Mouse (Mus musculus): ENCODE data around the gene Fkbp11.

The Fkbp11 gene

DNA sequence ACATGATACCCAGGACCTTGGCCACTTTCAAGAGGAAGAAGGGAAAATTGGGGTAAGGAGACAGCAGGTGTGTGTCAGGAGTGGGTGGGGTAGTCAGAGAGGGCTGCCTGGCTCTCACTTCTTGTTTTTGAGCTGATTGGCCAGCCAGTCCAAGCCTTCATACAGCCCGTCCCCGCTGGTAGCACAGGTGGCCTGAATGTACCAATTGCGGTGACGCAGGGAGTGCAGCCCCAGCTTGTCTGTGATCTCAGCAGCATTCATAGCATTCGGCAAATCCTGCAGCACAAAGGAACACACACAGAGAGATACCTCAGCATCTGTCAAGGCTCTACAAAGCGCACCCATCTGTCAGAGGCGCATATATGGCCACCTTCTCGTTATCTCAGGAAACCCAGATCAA lies 12.2 kb upstream of the Fkbp11 start:
- no peak for DNase-seq (ENCODE audit: low read depth, low spot score)

DNA sequence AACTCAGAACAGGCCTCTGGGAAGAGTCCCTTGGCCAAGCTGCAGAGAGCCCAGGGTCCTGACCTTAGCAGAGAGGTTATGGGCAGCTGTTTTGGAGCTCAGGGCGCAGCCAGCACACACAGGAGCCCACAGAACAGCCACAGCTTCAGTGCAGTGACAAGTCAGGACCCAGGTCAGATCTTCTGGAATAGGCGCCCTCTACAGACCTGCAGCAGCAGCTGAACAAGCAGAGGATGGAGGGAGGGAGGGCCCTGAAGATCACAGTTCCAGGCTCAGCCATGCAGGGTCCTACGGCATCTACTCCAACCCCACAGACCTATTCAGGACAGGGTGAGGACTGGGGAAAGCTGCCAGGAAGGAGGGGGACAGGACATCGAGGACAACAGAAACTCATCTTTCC lies 10.8 kb upstream of the Fkbp11 start:
- DNase-seq (ENCODE audit: low read depth, low spot score), result peak; percentile 43

DNA sequence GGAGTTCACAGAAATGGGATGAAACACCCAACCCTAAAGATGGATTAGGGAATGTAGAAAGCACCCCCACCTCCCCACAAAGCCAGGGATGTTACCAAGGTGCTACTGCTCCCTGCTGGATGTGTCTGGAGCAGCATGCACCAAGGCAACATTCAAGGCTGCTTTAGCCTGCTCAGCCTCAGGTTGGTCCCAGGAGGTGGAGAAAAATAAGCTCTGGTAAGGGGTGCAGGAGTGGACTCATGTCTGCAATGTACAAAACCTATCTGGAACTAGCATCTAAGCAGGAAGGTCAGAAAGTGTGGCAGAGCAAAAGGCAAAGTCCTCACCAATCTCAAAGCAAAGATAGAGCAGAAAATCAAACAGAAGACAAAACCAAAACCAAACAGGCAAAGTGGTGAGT lies 9.9 kb upstream of the Fkbp11 start:
- peak; percentile 58 for DNase-seq (ENCODE audit: low read depth, low spot score)

DNA sequence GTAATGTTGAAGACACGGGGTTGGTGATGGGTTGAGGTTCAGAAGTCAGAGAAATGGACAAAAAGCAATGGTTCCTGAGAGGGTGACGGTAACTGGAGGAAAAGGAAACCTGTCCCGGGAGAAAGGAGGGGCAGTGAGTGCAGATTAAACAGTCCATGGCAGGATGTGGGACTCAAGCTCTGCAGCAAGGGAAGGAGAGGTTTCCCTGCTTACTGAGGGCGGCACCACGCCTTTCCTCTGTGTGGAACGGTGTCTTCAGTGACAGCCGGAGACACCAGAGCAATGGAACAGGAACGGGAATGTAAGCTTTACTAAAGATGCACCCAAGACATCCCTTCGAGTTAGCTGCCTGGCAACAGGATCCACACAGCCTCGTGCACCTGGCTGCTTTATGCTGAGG lies 8.5 kb upstream of the Fkbp11 start:
- no peak for DNase-seq (ENCODE audit: low read depth, low spot score)

DNA sequence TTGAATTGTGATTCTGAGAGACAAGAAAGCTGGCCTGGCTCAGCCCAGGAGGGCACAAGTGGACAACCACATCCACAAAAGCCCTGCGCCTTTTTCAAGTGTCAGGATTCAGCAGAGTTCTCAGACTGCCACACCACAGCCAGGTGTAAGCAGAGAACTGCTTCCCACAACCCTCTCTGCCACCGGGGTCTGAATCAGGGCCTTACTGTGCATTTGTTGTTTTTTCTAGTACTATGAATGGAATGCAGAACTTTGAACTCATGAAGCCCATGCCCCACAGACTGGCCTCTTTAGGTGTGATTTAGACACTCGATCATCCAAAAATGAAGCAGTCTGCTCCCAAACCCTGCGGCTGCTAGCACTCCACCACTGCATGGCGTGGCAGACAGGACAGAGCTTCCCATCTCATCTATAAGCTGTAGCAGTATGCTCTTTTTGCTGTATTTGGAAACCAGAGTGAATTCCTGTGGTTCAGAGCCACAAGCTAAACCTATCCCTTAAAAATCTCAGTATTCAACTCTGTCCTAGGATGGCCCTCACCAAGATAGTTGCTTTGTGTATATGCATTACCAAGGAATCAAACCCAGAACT lies 6.1 kb upstream of the Fkbp11 start:
- no peak for DNase-seq (ENCODE audit: low read depth, low spot score)

DNA sequence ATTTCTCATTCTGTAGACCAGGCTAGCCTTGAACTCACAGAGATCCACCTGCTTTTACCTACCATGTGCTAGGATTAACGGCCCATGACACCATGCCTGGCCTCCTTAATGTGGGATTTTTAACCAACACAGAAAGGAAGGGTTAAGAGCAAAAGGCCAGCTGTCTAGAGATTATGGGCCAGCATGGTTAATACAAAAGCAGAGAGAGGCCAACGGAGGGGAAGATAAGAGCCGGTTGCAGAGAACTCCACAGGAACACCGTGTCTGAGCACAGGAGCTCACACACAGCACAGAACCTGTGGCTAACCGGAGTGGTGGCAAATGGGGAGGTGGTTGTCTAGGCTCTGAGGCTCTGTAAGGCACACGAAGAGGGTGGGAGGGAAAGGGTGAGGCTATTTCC lies 5.4 kb upstream of the Fkbp11 start:
- no peak for DNase-seq (ENCODE audit: low read depth, low spot score)

DNA sequence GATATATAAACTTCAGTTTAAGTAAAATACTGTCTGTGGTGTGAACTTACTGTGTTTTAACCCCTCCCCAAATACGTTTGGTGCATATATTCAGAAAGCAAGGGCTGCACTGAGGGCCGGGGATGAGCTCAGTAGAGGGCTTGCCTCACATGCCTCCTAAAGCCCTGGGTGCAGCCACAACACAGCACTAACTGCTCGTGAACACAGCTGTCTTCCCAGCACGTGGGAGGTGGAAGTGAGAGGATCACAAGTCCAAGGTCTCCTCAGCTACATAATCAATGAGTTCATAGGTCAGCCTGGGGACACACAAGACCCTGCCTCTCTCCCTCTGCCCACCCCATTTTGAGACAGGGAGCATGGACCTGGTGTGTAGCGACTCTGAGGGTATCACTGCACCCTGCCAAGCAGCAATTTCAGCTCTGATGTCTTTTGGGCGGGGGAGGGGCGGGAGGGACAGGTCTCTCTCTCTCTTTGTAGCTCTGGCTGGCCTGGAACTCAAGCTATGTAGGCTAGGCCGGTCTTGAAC lies 4.1 kb upstream of the Fkbp11 start:
- no peak for DNase-seq (ENCODE audit: low read depth, low spot score)

DNA sequence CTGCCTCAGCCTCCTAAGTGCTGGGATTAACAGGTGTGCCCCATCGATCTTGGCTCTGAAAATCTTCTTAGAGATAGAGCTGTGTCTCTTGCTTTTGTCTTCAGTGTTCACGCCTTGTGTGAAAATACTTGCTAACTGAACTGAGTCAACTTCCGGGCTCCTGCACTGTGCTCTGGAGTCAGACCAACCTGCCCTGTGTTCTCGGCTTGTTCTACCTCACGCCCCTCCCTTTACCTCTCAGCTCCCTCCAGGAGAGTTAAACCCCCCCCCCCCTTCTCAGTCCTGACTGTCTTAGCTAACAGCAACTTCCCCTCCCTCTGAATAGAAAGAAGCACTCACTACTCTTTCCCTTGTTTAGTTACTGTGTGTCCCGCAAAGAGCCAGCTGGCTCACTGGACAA lies 2.8 kb upstream of the Fkbp11 start:
- no peak for DNase-seq (ENCODE audit: low read depth, low spot score)

DNA sequence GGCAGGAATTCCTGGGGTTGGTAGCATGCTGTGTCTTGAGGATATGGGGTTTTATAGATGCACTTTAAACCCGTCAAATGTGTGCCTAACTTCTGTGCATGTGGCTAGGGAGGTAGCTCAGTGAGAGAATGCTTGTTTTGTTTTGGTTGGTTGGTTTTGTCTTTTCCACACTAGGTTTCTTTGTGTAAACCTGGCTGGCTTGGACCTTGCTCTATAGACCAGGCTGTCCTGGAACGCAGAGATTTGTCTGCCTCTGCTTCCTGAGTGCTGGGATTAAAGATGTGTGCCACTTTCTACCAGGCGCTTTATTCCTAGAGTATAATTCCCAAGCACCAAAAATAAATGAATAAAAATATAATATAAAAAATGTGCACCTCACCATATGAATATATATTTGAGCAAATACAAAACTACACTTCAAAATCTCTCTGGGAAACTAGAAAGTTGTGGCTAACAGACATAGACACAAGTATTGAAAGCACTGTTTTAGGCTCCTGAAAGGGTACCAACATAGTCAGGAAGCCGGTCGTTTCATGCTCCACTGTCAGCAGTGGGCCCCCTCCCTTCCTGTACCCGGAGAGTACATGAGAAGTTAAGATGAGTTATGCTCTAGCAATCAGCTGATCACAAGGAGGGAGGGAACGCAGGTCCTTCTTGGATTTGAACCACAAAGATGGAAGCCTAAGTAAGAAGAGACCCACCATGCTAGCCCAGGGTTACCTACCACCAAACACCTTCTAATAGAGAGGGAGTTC lies 2.0 kb upstream of the Fkbp11 start:
- no peak for DNase-seq (ENCODE audit: low read depth, low spot score)

DNA sequence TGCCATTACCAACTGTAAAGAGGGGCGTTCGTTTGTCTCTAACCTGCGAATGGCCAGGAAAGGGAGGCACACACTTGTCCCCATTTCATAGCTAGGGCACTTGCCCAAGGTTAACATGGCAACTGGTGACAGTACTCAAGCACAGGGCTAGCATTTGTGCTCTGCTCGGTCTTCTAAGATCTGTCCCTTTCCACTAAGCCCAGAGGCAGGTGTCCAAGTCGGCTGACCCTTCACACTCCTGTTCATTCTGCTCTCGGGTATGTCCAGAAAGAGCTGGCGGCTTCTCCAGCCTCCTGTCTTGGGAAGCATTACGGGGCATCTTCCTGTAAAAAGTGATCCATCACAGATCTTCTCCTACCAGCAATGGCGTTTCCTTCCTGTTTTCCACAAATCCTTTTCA lies 368 bp upstream of the Fkbp11 start:
- no peak for DNase-seq (ENCODE audit: low read depth, low spot score)

DNA sequence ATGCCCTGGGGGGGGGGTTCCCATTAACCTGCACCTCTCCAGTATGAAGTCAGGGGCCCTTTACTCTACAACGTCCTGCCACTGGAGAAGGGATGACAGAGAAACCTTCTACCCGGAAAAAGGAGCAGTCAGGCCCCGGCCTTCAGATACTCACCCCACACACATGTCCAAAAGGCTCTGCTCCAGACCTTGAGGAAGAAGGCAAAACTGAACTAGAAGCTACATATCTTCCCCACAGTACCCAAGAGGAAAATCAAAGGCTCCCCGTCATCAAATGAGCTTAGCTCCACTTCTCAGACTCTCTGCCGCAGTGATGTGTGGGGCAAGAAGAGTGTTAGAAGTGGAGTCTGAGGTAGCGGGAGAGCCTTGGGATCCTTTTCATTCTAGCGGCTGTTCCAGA lies 1.3 kb downstream of the Fkbp11 start:
- no peak for DNase-seq (ENCODE audit: low read depth, low spot score)

DNA sequence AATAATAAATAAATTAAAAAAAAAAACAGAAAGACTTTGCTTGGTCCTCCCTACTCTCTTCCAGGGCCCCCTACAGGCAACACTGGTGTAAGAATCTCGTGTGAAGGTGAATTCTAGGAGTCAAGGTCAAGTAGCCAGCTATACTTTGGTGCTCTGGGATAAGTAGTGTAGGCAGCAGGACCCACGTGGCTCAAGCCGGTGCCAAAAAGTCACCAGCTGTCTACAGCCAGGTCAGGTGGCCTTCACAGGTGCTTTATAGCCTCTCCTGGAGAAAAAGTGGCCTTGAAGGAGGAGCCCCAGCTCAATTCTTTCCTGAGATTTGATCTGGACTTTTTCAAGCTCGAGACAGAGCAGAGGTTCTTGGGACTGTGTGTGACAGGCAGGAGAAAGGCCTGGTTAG lies 1.9 kb downstream of the Fkbp11 start:
- no peak for DNase-seq (ENCODE audit: low read depth, low spot score)

DNA sequence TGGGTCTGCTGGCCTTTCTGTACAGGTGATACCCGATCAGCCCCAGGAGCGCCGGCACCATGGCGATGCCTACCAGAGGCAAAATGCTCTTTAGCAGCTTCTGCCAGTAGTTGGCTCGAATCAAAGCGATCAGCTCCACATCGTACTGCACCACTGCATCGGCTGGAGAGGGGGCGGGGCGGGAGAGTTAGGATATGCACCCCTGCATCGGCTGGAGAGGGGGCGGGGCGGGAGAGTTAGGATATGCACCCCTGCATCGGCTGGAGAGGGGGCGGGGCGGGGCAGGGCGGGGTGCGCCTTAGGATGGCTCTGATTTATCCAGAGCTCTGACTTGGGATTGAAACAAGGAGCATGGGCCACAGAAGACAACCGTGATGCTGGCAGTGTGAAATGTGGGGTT lies 3.6 kb downstream of the Fkbp11 start:
- peak; percentile 50 for DNase-seq (ENCODE audit: low read depth, low spot score)

DNA sequence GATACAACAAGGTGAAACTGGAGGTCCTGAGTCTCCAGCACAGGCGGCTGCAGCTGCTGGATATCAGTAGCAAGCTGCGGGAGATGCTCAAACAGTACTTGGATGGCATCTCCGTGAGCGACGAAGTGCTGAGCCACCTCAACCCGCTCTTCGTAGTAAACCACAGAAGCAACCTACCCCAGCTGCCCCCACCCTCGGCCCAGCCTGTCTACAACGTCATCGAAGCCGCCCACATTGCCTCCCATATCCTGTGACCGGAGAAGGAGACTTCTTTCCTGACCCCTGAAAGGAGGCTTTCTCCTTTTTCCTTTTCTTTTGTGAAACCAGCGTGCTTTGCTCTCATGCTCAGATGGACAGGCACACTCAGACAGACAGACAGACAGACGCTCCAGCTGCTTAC lies 5.1 kb downstream of the Fkbp11 start:
- DNase-seq (ENCODE audit: low read depth, low spot score), result peak; percentile 44

DNA sequence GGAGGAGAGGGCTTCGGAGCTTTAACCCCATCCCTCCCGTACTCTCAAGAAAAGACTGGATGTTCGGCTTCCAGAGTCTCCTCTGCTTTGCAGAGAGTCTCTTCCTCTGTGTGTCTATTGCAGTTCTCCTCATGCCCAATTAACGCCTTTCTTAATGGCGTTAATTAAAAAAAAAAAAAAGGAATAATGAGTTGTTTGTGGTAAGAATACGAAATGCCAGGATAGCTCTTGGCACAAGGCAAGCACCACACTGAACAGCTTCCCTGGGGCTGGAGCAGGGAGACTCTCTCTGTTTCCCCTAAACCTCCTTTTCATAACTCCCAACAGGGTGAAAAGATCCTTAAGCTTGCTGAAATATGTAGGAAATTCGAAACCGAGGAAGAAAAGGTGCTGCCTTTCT lies 5.8 kb downstream of the Fkbp11 start:
- no peak for DNase-seq (ENCODE audit: low read depth, low spot score)

DNA sequence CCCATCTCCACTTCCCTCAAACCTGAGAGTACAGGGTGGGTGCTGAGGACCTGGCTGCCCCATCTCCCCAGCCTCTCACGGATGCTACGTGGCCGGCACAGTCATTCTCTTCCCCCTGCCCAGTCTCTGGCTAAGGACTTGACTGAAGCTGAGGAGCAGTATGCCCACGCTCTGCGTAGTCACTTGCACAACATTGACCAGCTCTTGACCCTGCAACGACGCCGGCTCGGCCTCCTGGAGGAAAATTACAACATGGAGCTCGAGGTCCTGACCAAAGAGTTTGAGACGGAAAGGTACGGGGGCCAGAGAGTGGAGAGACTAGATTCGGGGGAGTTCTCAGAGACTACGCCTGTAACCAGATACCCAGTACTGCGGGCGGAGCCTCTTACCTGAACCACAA lies 10.7 kb downstream of the Fkbp11 start:
- DNase-seq (ENCODE audit: low read depth, low spot score), result no peak

DNA sequence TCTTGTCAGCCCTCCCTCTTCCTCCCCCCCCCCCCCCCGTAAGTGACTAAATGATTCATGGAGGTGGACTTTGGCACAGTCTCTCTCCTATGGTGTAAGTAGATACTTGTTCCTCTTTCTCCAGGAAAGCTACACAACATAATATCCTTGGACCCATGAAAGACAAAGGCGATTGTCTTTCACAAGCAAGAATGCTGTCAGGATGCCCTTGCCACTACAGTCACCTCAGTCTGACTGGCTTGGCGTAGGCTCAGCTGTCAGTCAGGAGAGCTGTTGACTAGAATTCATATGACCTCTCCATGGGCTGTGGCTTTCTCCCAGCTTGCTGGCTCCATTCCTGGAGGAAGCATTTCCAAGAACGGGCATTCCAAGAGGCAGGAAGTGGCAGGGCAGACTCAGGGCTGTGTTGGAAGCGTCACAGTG lies 13.8 kb downstream of the Fkbp11 start:
- DNase-seq (ENCODE audit: low read depth, low spot score), result no peak

DNA sequence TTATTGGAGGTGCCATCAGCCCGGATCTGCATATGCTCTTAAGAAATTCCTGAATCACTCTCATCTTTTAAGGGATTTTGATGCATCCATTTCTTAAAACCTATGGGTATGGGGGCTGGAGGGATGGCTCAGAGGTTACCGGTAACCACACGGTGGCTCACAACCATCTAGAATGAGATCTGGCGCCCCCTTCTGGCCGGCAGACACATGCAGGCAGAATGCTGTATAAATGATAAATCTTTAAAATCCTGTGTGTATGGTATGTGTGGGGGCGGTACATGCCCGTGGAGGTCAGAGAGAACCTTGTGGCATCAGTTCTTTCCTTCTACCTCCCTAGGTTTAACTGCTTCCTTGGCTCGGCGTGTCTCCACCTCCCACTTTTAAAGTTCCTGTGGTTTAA lies 17.6 kb downstream of the Fkbp11 start:
- DNase-seq (ENCODE audit: low read depth, low spot score), result peak; percentile 84

DNA sequence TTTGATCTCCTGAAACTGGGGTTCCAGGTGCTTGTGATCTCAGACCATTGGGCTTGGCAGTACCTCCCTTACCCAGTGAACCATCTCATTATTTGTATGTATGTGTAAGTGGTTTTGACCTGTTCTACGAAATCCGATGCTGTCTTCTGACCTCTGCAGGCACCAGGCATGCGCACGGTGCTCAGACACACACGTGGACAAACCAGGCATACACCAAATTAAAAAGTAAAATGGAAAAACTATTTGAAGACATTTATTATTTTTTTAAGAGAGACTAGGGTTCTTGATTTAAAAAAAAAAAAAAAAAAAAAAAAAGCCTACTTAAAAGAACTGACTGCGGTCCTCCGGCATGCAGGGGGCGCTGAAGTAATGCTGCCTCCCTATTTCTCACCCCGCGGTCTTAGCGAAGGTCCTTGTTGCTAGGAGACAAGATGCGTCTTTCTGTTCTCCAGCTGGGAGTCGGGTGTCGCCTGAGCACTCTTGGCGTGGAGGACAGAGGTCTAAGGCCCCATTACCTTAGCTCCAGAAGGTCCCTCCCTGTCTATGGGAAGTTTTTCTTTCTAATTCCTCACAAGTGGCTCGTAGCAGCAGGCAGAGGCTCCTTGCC lies 20.1 kb downstream of the Fkbp11 start, which contains the start of gene Ccdc65:
Gene Ccdc65 (plus strand): TSS at position 442 of the 607 bp plus-strand sequence.
- peak; percentile 96 for DNase-seq (ENCODE audit: low read depth, low spot score)

DNA sequence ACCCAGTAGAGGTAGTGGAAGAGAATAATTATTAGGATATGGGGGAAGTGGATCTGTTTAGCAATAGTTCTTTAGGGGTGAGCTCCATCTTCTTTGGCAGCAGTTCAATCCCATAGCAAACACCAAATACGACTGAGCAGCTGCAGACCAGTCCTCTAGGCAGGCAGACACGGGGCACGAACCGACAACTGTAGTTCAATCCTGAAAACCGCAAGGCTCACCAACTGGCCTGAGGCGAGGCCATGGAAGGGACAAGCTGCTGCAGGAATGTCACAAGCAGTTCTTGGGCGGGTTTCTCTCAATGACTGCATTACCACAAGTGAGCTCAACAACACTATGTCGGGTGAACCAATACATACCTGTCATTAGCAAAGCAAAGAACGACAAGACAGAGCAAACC lies 23.7 kb downstream of the Fkbp11 start:
- no peak for DNase-seq (ENCODE audit: low read depth, low spot score)

DNA sequence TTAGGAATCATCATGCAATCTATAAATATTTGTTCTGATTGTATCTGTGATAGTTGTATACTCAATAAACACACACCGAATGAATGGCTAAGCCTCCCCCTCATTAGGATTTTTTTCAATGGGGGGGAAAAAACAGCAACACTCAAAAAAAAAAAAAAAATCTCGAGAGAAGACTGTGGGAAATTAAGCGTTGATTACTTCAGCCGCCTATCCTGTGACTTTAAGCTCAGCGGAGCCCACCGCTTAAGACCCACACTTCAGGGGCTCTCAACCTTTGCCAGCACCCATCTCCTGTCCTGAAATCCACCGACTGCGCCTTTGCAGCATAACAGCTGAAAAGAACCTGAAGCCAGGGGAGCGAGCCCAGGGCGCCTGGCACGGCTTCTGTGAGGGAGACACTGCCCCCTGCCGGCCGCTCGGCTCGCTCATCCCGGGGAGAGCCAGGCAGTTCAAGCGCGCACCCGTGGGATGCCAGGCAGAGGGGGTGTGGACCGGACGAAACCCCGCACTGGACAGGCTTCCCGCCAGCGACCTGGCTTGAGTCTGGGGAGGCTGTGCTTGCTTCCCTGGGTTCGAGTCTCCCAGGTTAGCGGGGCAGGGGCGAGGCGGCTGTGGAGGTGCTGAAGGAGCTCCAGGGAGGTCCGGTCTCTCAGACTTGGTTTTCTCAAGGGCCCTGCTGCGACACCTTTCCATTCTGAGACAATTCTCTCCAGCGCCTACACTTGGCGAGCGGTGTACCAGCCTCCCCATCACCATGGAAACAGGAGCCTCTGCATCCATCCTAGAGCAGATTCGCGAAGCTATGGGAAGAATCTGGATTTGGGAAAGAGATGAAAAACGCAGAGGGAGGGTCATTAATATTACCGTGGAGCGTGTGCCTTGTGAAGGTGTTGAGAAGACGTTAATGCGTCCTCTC lies 28.6 kb downstream of the Fkbp11 start:
- DNase-seq (ENCODE audit: low read depth, low spot score), result peak; percentile 93

DNA sequence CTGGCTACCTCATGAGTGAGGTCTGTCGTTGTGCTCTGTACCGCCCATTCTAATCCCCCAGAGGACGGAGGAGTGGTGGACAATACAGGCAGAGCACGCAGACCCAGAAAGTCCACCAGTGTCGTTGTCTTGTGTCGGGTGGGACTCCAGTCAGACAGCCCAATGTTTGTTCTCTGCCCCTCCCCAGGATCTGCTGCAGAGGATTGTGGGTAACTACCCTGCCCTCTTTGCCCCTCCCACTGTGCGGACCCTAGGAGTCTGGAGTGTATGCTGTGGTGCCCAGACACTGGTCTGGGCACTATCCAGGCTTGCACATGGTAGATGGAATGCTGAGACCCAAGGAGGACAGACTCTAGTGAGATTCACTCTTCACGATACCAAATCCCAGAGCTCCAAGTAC lies 31.8 kb downstream of the Fkbp11 start:
- peak; percentile 63 for DNase-seq (ENCODE audit: low read depth, low spot score)
